Mouse (Mus musculus) stomach, postnatal 0 days (tissue): ENCODE data around the gene Togaram2.

ENCODE experiments used
- CTCF ChIP-seq: IDR thresholded peaks from 2 replicates; pipeline ENCODE4 v1.5.1; 2016; ENCODE audit warnings: antibody characterized with exemption, low read depth, mild to moderate bottlenecking, moderate library complexity
- EP300 ChIP-seq: optimal IDR thresholded peaks from 2 replicates; pipeline ENCODE3; 2016; ENCODE audit warnings: antibody characterized with exemption

- TF ChIP-seq EP300 (no peak), CTCF (no peak)
Measured at GRCm38 (mm10) chr17:71695151-71695550, 22.1 kb downstream of the Togaram2 start.
